In the genomic region with DNA sequence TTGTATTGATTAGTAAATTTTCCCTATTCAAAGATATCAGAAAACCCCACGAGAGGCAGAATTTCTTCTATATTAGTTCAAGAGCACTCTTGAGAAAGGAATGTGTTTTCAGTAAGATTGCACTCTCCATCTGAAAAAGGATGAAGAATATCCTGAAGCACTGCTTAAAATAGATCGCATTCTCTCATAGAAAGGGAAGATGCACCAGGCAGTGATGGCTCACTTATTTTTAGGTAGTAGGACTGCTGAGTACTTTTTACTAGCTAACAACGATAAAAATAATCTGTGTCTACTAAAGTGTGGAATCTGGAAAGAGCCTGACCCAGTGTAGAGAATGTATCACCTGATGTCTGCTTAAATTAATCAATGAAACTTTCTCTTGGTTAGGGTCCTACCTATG, we compare ENCODE assay signal across 32 mouse cellular contexts.
"Had no signal": no experiment of that assay in that cellular context is flagged by ENCODE, and none has a peak within 500 bp of the region (broad histone marks: within the 10 kb centered on the region; RNA-seq: fewer than 3 reads in every experiment).

No protein-coding gene starts in this region.

- H3K4me2 ChIP-seq: limb, embryonic 12.5 days; limb, embryonic 13.5 days; limb, embryonic 15.5 days; liver, embryonic 11.5 days; liver, embryonic 12.5 days; liver, embryonic 13.5 days; liver, embryonic 15.5 days; lung, embryonic 14.5 days; lung, embryonic 15.5 days; midbrain, embryonic 11.5 days; midbrain, embryonic 12.5 days; midbrain, embryonic 13.5 days; midbrain, embryonic 15.5 days; neural tube, embryonic 12.5 days had no signal

- DNase-seq: left cerebral cortex, postnatal 4 days; liver; liver, embryonic 13.5 days; liver, postnatal 0 days; lung, adult 18-20 months; lung, adult 2 months; lung, embryonic 14.5 days; lung, postnatal 10 days; lung, postnatal 14 days; lung, postnatal 36 days; lung, postnatal 4 days; midbrain, embryonic 14.5 days had no signal

- ATAC-seq: liver, embryonic 12.5 days; liver, postnatal 0 days; lung, postnatal 0 days; midbrain, embryonic 13.5 days; midbrain, embryonic 15.5 days; midbrain, embryonic 16.5 days had no signal

- H3K27me3 ChIP-seq: limb, embryonic 12.5 days; limb, embryonic 13.5 days; limb, embryonic 15.5 days; liver, embryonic 12.5 days; liver, embryonic 13.5 days; liver, embryonic 15.5 days; lung, embryonic 15.5 days; megakaryocyte, embryonic 14.5 days; midbrain, embryonic 12.5 days; midbrain, embryonic 13.5 days; midbrain, embryonic 15.5 days; neural tube, embryonic 12.5 days had no signal

- H3K36me3 ChIP-seq: limb, embryonic 10.5 days; limb, embryonic 12.5 days; limb, embryonic 13.5 days; limb, embryonic 15.5 days; liver, embryonic 12.5 days; liver, embryonic 13.5 days; liver, embryonic 15.5 days; lung, embryonic 15.5 days; midbrain, embryonic 10.5 days; midbrain, embryonic 12.5 days; midbrain, embryonic 13.5 days; midbrain, embryonic 15.5 days; neural tube, embryonic 12.5 days had no signal

- H3K27ac ChIP-seq: limb, embryonic 10.5 days; limb, embryonic 12.5 days; limb, embryonic 13.5 days; limb, embryonic 15.5 days; liver, embryonic 12.5 days; liver, embryonic 13.5 days; liver, embryonic 14.5 days; liver, embryonic 15.5 days; lung, embryonic 15.5 days; macrophage; midbrain, embryonic 10.5 days; midbrain, embryonic 12.5 days; midbrain, embryonic 13.5 days; midbrain, embryonic 15.5 days; neural tube, embryonic 12.5 days had no signal

- H3K9me3 ChIP-seq: limb, embryonic 10.5 days; limb, embryonic 12.5 days; limb, embryonic 13.5 days; limb, embryonic 15.5 days; liver, embryonic 12.5 days; liver, embryonic 13.5 days; liver, embryonic 15.5 days; lung, embryonic 15.5 days; megakaryocyte, embryonic 14.5 days; midbrain, embryonic 10.5 days; midbrain, embryonic 12.5 days; midbrain, embryonic 13.5 days; midbrain, embryonic 15.5 days; neural tube, embryonic 12.5 days had no signal

- H3K4me3 ChIP-seq: limb, embryonic 10.5 days; limb, embryonic 12.5 days; limb, embryonic 13.5 days; limb, embryonic 15.5 days; liver, embryonic 12.5 days; liver, embryonic 13.5 days; liver, embryonic 15.5 days; lung, embryonic 15.5 days; megakaryocyte, embryonic 14.5 days; midbrain, embryonic 10.5 days; midbrain, embryonic 12.5 days; midbrain, embryonic 13.5 days; midbrain, embryonic 15.5 days; myocyte; neural tube, embryonic 12.5 days had no signal

- H3K9ac ChIP-seq: limb, embryonic 12.5 days; limb, embryonic 13.5 days; limb, embryonic 15.5 days; liver, embryonic 12.5 days; liver, embryonic 13.5 days; liver, embryonic 14.5 days; liver, embryonic 15.5 days; liver, postnatal 0 days; lung, embryonic 14.5 days; lung, embryonic 15.5 days; midbrain, embryonic 12.5 days; midbrain, embryonic 13.5 days; midbrain, embryonic 15.5 days; neural tube, embryonic 12.5 days had no signal

- H3K4me1 ChIP-seq: limb, embryonic 10.5 days; limb, embryonic 12.5 days; limb, embryonic 13.5 days; limb, embryonic 15.5 days; liver, embryonic 12.5 days; liver, embryonic 13.5 days; liver, embryonic 15.5 days; lung, embryonic 15.5 days; megakaryocyte, embryonic 14.5 days; midbrain, embryonic 10.5 days; midbrain, embryonic 12.5 days; midbrain, embryonic 13.5 days; midbrain, embryonic 15.5 days; neural tube, embryonic 12.5 days had no signal
